Mouse (Mus musculus) subcutaneous adipose tissue, adult 2 months (tissue): ENCODE measurements around the gene Ribc2. TPM values are rescaled to one million over a fixed set of nuclear protein-coding genes. Genes with fewer than 3 reads are reported as not detected.

Experiments used
- polyA plus RNA-seq: library from polyadenylated mRNA; depleted of rRNA; stranded (reverse); fragments of >200 nt; gene quantifications from 2 replicates; pipeline ENCODE4 v1.2.3, GENCODE M21; 2012; ENCODE audit warnings: low replicate concordance; rRNA removed

The Ribc2 gene
- 0.06 TPM in 1 of 2 replicates, not detected in the other for polyA plus RNA-seq

DNA sequence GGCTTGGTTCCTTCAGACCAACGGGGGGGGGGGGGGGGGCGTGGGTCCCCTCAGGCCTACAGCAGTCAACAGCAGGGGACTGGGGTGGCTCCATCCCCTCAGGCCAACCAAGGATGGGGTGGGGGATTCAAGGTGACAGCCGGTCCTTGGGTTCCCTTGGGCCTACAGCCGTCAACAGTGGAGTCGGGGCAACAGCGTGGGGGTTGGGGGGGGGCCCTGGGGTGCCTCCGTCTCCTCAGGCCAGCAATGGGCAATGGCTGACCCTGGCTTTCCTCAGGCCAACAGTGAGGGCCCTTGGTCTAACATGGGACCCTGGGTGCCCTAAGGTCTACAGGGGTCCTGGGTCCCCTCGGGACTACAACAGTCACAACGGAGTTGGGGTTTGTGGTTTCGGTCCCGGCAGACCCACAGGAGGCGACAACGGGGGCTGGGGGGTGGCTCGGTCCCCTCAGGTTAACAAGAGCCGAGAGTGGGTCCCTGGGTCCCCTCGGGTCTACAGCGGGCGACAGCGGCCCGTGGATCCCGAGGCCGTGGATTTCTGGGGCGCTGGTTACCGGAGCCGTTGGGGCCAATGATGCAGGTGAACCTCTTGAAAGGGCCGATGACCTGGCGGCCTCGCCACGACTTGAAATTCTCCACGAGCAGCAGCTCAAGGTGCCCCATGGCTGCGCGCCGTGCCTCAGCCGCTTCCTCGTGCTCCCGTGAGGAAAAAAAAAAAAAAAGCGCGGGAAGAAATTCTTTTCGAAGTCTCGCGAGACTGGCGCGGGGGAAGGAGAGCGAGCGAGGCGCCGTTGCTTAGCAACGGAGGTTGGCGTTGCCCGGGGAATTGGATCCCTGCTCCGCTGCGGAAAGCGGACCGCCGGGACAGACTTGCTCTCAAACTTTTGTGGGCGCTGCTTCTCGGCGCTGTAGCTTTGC lies at the start of gene Ribc2, which contains the start of gene Smc1b:
TSS of gene Ribc2 (plus strand) at position 804 of the 918 bp plus-strand sequence.
TSS of gene Smc1b (minus strand) at position 690 of the 918 bp plus-strand sequence.

Other genes with a start within 250 kb of the Ribc2 start
- 0.30 and 0.35 TPM in 2 replicates for gene Gm29666, start 212.0 kb upstream of the Ribc2 start, polyA plus RNA-seq
- gene Nup50, start 208.7 kb upstream of the Ribc2 start, polyA plus RNA-seq: 6.6 and 10.7 TPM in 2 replicates
- gene 5031439G07Rik, start 143.5 kb upstream of the Ribc2 start, polyA plus RNA-seq: 20.6 and 31.0 TPM in 2 replicates
- gene Upk3a, start 114.9 kb upstream of the Ribc2 start, polyA plus RNA-seq: 0.17 and 10.2 TPM in 2 replicates
- 7.7 and 19.7 TPM in 2 replicates for gene Fam118a, start 103.1 kb upstream of the Ribc2 start, polyA plus RNA-seq
- gene Smc1b, start 114 bp upstream of the Ribc2 start, polyA plus RNA-seq: not detected in 2 replicates
- gene Fbln1, start 73.9 kb downstream of the Ribc2 start, polyA plus RNA-seq: 66.7 and 288 TPM in 2 replicates
- gene Atxn10, start 204.2 kb downstream of the Ribc2 start, polyA plus RNA-seq: 127 and 129 TPM in 2 replicates